8 mouse cellular contexts compared by ENCODE assay signal in genomic region chr5:147435224-147435623, GRCm38 (mm10). TPM values are rescaled to one million over a fixed set of nuclear protein-coding genes. Genes with fewer than 3 reads are reported as not detected.
DNase-seq lines count a peak whose midpoint lies in the region; ATAC-seq and TF ChIP-seq lines count a peak whose summit lies in the region.

No protein-coding gene starts in this region.

- ATAC-seq in kidney, embryonic 14.5 days (ENCODE audit: low FRiP score, low TSS enrichment), result no peak
- ATAC-seq in liver, postnatal 0 days, result no peak

- H3K4me3 ChIP-seq in kidney, embryonic 14.5 days (ENCODE audit: low read length), result no peak overlapping the region
- H3K4me3 ChIP-seq in liver, postnatal 0 days (ENCODE audit: low read depth, low read length), result no peak overlapping the region

- peaks cover 33% of the 10 kb centered on the region for H3K4me1 ChIP-seq in kidney, embryonic 14.5 days (ENCODE audit: control insufficient read depth, insufficient read depth, low read length)
- peaks cover 48% of the 10 kb centered on the region for H3K4me1 ChIP-seq in liver, postnatal 0 days (ENCODE audit: insufficient read depth)

- H3K27me3 ChIP-seq in kidney, embryonic 14.5 days (ENCODE audit: control insufficient read depth, insufficient read depth, low read length), result no peaks in the 10 kb centered on the region
- H3K27me3 ChIP-seq in liver, postnatal 0 days (ENCODE audit: insufficient read depth, low read length), result no peaks in the 10 kb centered on the region

- no peak overlapping the region for H3K9ac ChIP-seq in kidney, embryonic 14.5 days (ENCODE audit: low read depth, low read length)
- H3K9ac ChIP-seq in liver, postnatal 0 days (replicated peaks), result no peak overlapping the region

- no peak for TF ChIP-seq EP300 in liver, postnatal 0 days (IDR thresholded peaks at IDR 0.05; ENCODE audit: low read depth)

- no peak overlapping the region for H3K27ac ChIP-seq in kidney, embryonic 14.5 days (ENCODE audit: low read depth, low read length)
- H3K27ac ChIP-seq in liver, postnatal 0 days (ENCODE audit: low read depth), result peak overlapping the region; percentile 49

- TF ChIP-seq CTCF in liver, postnatal 0 days (IDR thresholded peaks at IDR 0.05; ENCODE audit: low read depth), result no peak

- peaks cover 3% of the 10 kb centered on the region for H3K36me3 ChIP-seq in kidney, embryonic 14.5 days (ENCODE audit: control insufficient read depth, insufficient read depth, low read length)
- H3K36me3 ChIP-seq in liver, postnatal 0 days (replicated peaks; ENCODE audit: insufficient read depth, low read length), result peaks cover 9% of the 10 kb centered on the region; the same call in 1 of the 2 replicates

- peak; percentile 81 for DNase-seq in kidney, adult 11 months
- DNase-seq in cerebellum, adult 11 months, result peak; percentile 92
- peak; percentile 57 for DNase-seq in heart, postnatal 4 days
- no peak for DNase-seq in liver, postnatal 0 days
- no peak for DNase-seq in frontal cortex, postnatal 10 days (ENCODE audit: low spot score in 2 of 2)
- no peak for DNase-seq in testis, postnatal 10 days (ENCODE audit: low spot score)
- no peak for DNase-seq in gastrocnemius, adult 8-10 months (ENCODE audit: low spot score in 2 of 2)

- H3K4me2 ChIP-seq in kidney, embryonic 14.5 days (replicated peaks; ENCODE audit: low read depth, low read length), result no peak overlapping the region
- peak overlapping the region; percentile 22 for H3K4me2 ChIP-seq in liver, postnatal 0 days (ENCODE audit: low read depth, low read length)

- no peaks in the 10 kb centered on the region for H3K9me3 ChIP-seq in kidney, embryonic 14.5 days (ENCODE audit: control insufficient read depth, low read length)
- no peaks in the 10 kb centered on the region for H3K9me3 ChIP-seq in liver, postnatal 0 days (ENCODE audit: low read length)

- 46% methylated on average over 4 of the region's 4 CpGs for WGBS in kidney, embryonic 14.5 days
- 29% methylated on average over 4 of the region's 4 CpGs for WGBS in liver, postnatal 0 days (ENCODE audit: insufficient replicate concordance)

RNA-seq across cellular contexts. Expression of gene Pan3, which starts 5.3 kb away (rescaled TPM):
- polyA plus RNA-seq in kidney, embryonic 14.5 days (2014; fragmentation: Nextera tagmentation; extraction: Ambion mirVana), result 88.9 and 102 TPM in 2 replicates
- total RNA-seq in heart, postnatal 4 days (2021), result 10 to 100 TPM; 57.2 to 58.4 TPM
- polyA plus RNA-seq in liver, postnatal 0 days (2015; fragmentation: Nextera tagmentation; extraction: Ambion mirVana), result 25.2 and 29.9 TPM in 2 replicates
- total RNA-seq in gastrocnemius, adult 8-10 months (2022), result 10 to 100 TPM; 12.9 to 18.4 (median 15.4) TPM

RNA-seq across cellular contexts. Expression of gene Flt3, which starts 34.9 kb away (rescaled TPM):
- polyA plus RNA-seq in kidney, embryonic 14.5 days (2014; fragmentation: Nextera tagmentation; extraction: Ambion mirVana), result not detected in 2 replicates
- total RNA-seq in heart, postnatal 4 days (2021), result not detected
- 1.3 and 1.5 TPM in 2 replicates for polyA plus RNA-seq in liver, postnatal 0 days (2015; fragmentation: Nextera tagmentation; extraction: Ambion mirVana)
- not detected for total RNA-seq in gastrocnemius, adult 8-10 months (2022)

Comparison
In these comparisons a context has a peak if more than half of its experiments do, and no peak if none do; other contexts are left out.
1. DNase-seq: peak in kidney, adult 11 months (single experiment), cerebellum, adult 11 months (single experiment) and heart, postnatal 4 days (single experiment); none in liver, postnatal 0 days (single experiment), frontal cortex, postnatal 10 days (0 of 2), testis, postnatal 10 days (single experiment) and gastrocnemius, adult 8-10 months (0 of 2).